Mouse (Mus musculus) hindbrain, embryonic 10.5 days (tissue): Measurements from ENCODE around the gene Ptpn1. TPM values are rescaled to one million over a fixed set of nuclear protein-coding genes. Genes with fewer than 3 reads are reported as not detected.

Experiments used
- DNase-seq: peaks from one replicate; pipeline ENCODE4 v3.0.0-alpha.2; 2017; ENCODE audit warnings: low spot score
- H3K27ac ChIP-seq: fragments of 300-500 bp; sonication (generic); 2 replicates; pipeline ENCODE4 v1.5.1; 2016; ENCODE audit warnings: mild to moderate bottlenecking, moderate library complexity
- H3K27me3 ChIP-seq: fragments of 300-500 bp; sonication (generic); 2 replicates; pipeline ENCODE4 v1.6.1; 2016; ENCODE audit warnings: mild to moderate bottlenecking; ENCODE audit not compliant: poor library complexity, insufficient read depth, severe bottlenecking
- H3K36me3 ChIP-seq: fragments of 300-500 bp; sonication (generic); 2 replicates; pipeline ENCODE4 v1.6.1; 2016; ENCODE audit warnings: mild to moderate bottlenecking, moderate library complexity
- H3K4me1 ChIP-seq: fragments of 300-500 bp; sonication (generic); replicated peaks from 2 replicates; pipeline ENCODE4 v1.6.1; 2016; ENCODE audit warnings: mild to moderate bottlenecking
- H3K4me3 ChIP-seq: fragments of 300-500 bp; sonication (generic); 2 replicates; pipeline ENCODE4 v1.5.1; 2016; ENCODE audit warnings: mild to moderate bottlenecking, moderate library complexity
- H3K9me3 ChIP-seq: fragments of 300-500 bp; sonication (generic); 2 replicates; pipeline ENCODE4 v1.6.1; 2016; ENCODE audit warnings: mild to moderate bottlenecking, moderate library complexity
- WGBS: fragments of 180-500 bp; shearing (Covaris S2); methylation state at CpG from one replicate; pipeline ENCODE4 v1.1.7; 2016; 5-methylcytosine and 5-hydroxymethylcytosine counted together
- polyA plus RNA-seq: library from polyadenylated mRNA; unstranded; fragments of >200 nt; fragmentation: Nextera tagmentation; extraction: Ambion mirVana; gene quantifications from 2 replicates; pipeline ENCODE4 v1.2.1, GENCODE M21; 2016

Ptpn1 gene
- 75.9 and 86.1 TPM in 2 replicates for polyA plus RNA-seq

DNA sequence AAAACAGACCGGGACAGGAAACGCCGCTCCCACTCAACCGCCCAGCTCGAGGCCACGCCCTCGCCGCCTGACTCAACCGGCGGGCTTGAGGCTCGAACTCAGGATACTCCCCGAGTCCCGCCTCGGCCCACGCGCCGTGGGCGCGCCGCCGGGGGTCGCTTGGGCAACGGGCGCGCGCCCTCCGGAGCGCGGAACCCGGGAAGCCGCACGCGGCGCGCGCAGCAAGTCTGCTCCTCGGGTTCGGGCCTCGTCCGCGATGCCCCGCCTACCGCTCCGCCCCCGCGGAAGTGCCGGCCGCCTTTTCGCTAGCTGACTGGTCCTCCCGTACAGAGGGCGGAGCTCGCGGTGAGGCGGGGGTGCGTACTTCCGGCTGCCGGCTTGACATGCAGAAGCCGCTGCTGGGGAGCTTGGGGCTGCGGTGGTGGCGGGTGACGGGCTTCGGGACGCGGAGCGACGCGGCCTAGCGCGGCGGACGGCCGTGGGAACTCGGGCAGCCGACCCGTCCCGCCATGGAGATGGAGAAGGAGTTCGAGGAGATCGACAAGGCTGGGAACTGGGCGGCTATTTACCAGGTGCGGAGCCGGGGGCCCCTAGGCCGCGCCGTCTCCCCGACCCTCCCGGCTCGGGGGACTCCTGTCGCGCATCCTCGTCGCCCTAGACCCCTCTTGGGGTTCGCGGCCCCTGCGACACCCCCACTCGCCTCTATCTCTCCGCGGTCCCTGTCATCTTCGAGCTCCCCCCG lies at the start of gene Ptpn1:
Gene Ptpn1, plus strand, starts transcription at position 73 of the 742 bp plus-strand sequence.
- H3K27me3 ChIP-seq: no peaks in the 10 kb centered on the region
- peaks cover 49% of the 10 kb centered on the region for H3K4me1 ChIP-seq
- peak within 1 kb of the TSS; percentile 92 for H3K27ac ChIP-seq
- no peaks in the 10 kb centered on the region for H3K9me3 ChIP-seq
- H3K4me3 ChIP-seq: peak within 1 kb of the TSS; percentile 89
- WGBS: under 1% methylated on average over 99 of the region's 99 CpGs
- DNase-seq: peak; percentile 97
- peaks cover 3% of the 10 kb centered on the region; the same call in 1 of the 2 replicates for H3K36me3 ChIP-seq

DNA sequence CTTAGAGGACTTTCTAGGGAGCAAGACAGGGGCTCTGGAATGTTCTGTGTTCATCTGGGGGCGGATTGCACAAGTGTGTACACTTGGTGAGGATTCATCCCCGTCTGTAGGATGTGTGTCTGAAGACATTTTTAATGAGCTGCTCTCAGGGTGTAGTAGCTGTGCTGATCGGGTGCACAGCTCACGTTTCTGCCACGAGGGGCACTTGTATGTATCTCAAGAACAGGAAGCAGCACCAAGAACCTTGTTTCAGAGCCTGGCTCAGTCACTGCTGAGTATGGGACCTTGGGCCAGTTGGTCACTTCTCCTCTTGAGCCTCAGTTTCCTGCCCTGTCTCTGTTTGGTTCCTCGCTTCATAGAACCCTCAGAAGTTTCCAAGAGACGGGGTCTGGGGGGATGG lies 45.4 kb upstream of the Ptpn1 start:
- H3K4me1 ChIP-seq: peaks cover 25% of the 10 kb centered on the region
- no peak overlapping the region for H3K27ac ChIP-seq
- H3K27me3 ChIP-seq: peaks cover 28% of the 10 kb centered on the region
- H3K9me3 ChIP-seq: peaks cover 2% of the 10 kb centered on the region; the same call in 1 of the 2 replicates
- no peaks in the 10 kb centered on the region for H3K36me3 ChIP-seq
- 74% methylated on average over 7 of the region's 7 CpGs for WGBS
- no peak overlapping the region for H3K4me3 ChIP-seq
- no peak for DNase-seq

DNA sequence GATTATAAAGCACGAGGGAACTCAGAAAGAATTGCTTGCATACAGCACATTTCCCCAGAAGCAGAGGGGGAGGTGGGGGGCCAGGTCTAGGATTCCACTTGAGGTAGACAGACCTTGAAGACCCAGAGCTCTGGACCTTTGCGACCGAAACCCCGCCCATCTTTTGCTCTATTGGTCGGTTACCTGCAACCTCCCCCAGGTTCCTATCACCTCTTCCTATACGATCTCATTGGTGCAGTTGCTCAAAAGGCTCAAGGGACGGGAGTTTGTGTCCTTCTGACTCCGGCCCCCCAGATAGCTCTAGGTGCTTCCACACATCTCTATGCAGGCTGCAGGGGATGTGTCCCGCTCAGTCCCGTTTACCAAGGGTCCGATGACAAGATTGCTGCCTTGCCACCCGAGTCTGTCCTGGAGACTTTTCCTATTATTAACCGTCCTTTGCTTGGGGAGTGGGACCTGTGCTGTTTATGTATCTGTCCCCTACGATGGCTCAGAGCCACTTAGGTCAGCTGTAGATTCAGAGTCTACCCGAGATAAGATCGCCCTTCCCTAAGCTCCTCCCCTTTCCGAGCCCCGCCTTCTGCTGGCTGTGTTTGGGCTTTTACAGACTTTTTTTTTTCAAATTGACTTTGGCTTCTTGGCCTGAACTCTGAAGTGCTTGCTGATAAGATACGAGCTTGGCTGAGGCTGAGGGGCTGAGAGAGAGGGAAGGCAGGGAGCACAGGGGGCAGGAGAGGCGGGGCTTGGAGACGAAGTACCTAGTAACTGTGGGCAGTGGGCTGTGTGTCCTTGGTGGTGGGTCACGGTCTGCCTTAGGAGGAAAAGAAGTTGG lies 44.1 kb upstream of the Ptpn1 start:
- Histone ChIP-seq H3K4me1 (peaks cover 31% of the 10 kb centered on the region), H3K27me3 (peaks cover 28% of the 10 kb centered on the region), H3K36me3 (no peaks in the 10 kb centered on the region), H3K27ac (no peak overlapping the region), H3K4me3 (peak overlapping the region; percentile 48), H3K9me3 (no peaks in the 10 kb centered on the region)
- WGBS: 9% methylated on average over 22 of the region's 22 CpGs
- DNase-seq: no peak

DNA sequence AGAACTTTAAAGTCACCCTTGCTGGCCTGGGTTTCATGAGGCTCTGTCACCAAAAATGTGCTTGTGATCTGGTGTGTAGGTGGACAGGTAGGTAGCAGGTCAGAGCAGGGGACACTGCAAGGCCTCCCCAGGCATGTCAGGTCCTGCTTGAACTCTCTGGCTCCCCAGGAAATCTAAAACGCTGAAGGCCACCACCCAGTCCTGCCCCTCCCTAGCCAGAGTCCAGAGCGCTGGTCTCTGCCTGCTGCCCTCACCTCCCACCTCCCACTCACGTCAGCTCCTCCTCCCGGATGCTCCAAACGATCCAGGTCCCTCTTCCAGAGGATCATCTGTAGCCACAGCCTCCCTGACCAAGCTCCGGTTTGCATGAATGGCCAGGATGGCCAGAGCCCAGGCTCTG lies 43.0 kb upstream of the Ptpn1 start:
- Histone ChIP-seq H3K36me3 (no peaks in the 10 kb centered on the region), H3K9me3 (no peaks in the 10 kb centered on the region), H3K27ac (no peak overlapping the region), H3K27me3 (peaks cover 39% of the 10 kb centered on the region), H3K4me3 (no peak overlapping the region), H3K4me1 (peaks cover 31% of the 10 kb centered on the region)
- 62% methylated on average over 6 of the region's 6 CpGs for WGBS
- no peak for DNase-seq

DNA sequence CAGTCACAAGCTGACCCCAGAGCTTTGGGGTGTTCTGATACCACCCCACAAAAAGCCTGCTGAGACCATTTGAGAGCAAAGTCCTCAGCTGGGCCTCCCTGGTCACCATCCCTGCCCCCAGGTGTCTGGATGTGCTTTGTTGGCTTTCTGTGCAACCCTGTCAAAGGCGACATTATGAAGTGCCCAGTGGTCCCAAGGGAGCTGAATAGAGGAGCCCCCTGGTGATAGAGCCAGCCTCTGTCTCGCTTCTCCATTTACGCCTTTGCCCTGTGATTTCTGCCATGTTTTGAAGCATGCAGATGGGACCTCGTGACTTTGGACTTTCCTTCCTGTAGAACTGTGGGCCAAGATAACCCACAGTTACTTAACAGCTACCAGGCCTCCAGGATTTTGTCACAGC lies 42.0 kb upstream of the Ptpn1 start:
- 70% methylated on average over 4 of the region's 4 CpGs for WGBS
- Histone ChIP-seq H3K27me3 (peaks cover 50% of the 10 kb centered on the region), H3K27ac (no peak overlapping the region), H3K4me3 (no peak overlapping the region), H3K9me3 (no peaks in the 10 kb centered on the region), H3K36me3 (no peaks in the 10 kb centered on the region), H3K4me1 (peaks cover 32% of the 10 kb centered on the region)
- DNase-seq: no peak

DNA sequence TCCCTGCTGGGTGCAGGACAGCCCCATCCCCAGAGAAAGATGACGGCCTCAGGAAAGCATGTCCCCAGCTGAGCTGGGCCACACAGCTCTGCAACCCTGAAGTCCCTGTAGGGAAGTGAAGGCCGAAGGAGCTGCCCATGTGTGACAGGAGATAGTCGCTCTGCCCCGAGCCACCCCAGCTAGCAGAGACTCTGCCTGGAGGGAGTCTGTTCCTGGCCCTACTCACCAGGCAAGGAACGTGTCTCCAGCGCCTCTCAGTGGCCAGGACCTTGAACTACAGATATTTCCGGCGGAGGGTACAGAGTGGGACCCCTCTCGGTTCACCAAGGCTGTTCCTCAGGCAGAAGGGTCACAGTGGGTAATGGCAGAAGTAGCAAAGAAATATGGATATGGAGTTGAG lies 39.9 kb upstream of the Ptpn1 start:
- WGBS: 10% methylated on average over 9 of the region's 9 CpGs
- no peaks in the 10 kb centered on the region for H3K36me3 ChIP-seq
- no peaks in the 10 kb centered on the region for H3K9me3 ChIP-seq
- DNase-seq: peak; percentile 78
- H3K27ac ChIP-seq: no peak overlapping the region
- no peak overlapping the region for H3K4me3 ChIP-seq
- H3K27me3 ChIP-seq: peaks cover 61% of the 10 kb centered on the region
- peaks cover 36% of the 10 kb centered on the region for H3K4me1 ChIP-seq

DNA sequence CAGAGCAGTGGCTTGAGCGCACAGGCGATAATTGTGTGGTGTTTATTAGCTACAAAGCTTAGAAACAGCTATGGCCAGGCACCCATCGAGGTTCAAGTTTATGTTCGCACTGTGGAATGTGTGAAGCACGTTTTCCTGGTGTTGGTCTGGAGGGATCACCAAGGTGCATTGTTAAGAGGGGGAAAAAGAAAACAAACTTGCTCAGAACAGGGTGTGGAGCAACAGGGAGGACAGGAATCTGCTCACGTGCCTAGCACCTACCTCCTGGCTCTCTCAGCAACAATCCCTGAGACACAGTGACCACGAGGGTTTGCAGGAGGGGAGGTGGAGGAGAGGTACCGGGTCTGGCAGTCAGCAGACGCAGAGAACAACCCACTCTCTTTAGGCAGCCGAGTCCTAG lies 38.2 kb upstream of the Ptpn1 start:
- Histone ChIP-seq H3K4me1 (peaks cover 20% of the 10 kb centered on the region), H3K27me3 (peaks cover 51% of the 10 kb centered on the region), H3K27ac (no peak overlapping the region), H3K4me3 (no peak overlapping the region), H3K36me3 (no peaks in the 10 kb centered on the region), H3K9me3 (no peaks in the 10 kb centered on the region)
- WGBS: 69% methylated on average over 10 of the region's 10 CpGs
- no peak for DNase-seq

DNA sequence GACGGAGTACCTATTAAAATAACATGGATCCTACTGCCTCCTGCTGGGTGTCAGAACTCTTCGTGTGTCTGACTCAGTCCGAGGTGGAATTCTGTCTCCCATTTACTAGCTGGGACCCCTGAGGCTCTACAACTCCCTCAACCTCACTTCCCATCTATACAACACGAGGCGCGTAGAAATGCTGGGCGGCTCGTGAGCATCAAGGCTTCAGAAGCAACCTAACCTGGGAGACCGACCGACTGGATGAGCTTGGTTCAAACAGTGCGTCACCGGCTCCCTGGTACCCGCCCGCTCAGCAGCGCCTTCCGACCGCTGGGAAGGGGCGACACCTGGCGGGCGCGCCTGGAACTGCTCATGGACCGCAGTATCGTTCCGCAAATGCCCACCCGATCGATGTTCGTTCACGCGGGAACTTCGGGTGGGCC lies 36.9 kb upstream of the Ptpn1 start:
- Histone ChIP-seq H3K27me3 (peaks cover 46% of the 10 kb centered on the region), H3K36me3 (no peaks in the 10 kb centered on the region), H3K27ac (no peak overlapping the region), H3K9me3 (no peaks in the 10 kb centered on the region), H3K4me1 (peaks cover 20% of the 10 kb centered on the region), H3K4me3 (peak overlapping the region; percentile 35)
- peak; percentile 86 for DNase-seq
- WGBS: 1% methylated on average over 30 of the region's 30 CpGs

DNA sequence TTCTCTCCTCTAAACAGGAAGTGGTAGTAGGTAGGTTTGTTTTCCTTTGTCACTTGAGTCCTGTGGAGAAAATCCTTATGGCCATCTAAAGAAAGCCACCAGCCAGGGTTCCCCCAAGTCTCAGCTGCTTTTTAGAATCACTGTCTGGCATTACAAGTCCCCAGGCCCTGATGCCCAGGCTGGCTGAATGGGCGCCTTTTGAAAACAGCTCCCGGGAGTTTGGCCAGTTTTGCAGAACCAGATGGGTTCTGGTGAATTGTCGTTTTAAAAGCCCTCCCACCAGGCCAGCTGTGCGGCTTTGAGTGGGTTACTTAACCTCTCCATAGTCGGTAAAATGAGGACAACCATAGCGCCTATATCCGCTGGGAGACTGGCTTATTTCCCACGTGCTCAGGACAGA lies 34.0 kb upstream of the Ptpn1 start:
- Histone ChIP-seq H3K4me1 (peaks cover 19% of the 10 kb centered on the region), H3K27ac (no peak overlapping the region), H3K36me3 (no peaks in the 10 kb centered on the region), H3K9me3 (no peaks in the 10 kb centered on the region), H3K4me3 (no peak overlapping the region), H3K27me3 (peaks cover 56% of the 10 kb centered on the region)
- WGBS: 77% methylated on average over 8 of the region's 8 CpGs
- DNase-seq: no peak

DNA sequence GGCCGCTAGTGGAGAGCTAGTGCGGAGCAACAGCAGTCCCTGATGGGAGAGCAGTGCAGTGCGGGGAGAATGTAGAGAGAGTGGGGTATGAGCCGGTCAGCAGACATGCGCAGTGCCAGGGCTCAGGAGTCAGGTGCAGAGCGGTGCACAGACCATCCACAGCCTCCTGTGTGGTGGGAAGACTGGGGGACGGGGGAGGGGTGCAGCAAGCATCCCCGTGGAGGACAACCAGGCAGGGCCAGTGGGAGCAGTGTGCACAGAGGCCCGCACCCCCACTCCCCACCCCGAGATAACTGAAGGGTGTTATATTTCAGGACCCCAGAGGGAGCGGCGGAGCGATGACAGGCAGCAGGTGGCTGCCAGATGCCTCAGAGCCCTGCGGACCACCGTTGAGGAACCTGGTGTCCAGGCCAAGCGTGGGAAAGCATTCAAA lies 31.9 kb upstream of the Ptpn1 start:
- H3K4me3 ChIP-seq: no peak overlapping the region
- WGBS: 29% methylated on average over 16 of the region's 16 CpGs
- H3K36me3 ChIP-seq: no peaks in the 10 kb centered on the region
- no peak overlapping the region for H3K27ac ChIP-seq
- peaks cover 17% of the 10 kb centered on the region for H3K4me1 ChIP-seq
- peak; percentile 45 for DNase-seq
- H3K9me3 ChIP-seq: no peaks in the 10 kb centered on the region
- peaks cover 41% of the 10 kb centered on the region for H3K27me3 ChIP-seq

DNA sequence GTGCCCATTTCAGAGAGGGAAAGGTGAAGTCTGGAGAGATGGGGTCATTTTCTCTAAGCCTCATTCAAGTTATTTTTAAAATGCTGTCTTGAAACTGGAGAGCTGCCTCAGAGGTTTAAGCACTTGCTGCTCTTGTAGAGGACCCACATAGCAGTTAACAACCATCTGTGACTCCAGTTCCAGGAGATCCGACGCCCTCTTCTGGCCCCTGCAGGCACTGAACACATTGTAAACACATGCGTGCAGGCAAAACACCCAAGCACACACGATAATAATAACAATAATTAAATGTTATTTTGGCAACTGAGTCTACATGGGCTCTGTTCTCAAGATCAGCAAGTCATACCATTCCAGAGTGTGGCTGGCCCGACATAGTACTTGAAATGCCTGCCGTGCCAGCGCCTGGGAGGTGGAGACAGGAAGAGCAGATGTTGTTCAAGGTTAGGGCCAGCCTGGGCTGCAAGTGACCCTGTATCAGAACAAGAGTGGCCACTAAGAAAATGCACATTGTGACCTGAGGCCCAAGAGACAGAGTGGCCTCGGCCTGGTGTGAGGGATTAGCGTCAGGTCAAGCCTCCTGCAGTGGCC lies 29.6 kb upstream of the Ptpn1 start:
- 72% methylated on average over 9 of the region's 9 CpGs for WGBS
- H3K4me1 ChIP-seq: peaks cover 12% of the 10 kb centered on the region
- H3K36me3 ChIP-seq: no peaks in the 10 kb centered on the region
- no peaks in the 10 kb centered on the region for H3K9me3 ChIP-seq
- no peak for DNase-seq
- H3K27me3 ChIP-seq: peaks cover 20% of the 10 kb centered on the region
- no peak overlapping the region for H3K4me3 ChIP-seq
- no peak overlapping the region for H3K27ac ChIP-seq

DNA sequence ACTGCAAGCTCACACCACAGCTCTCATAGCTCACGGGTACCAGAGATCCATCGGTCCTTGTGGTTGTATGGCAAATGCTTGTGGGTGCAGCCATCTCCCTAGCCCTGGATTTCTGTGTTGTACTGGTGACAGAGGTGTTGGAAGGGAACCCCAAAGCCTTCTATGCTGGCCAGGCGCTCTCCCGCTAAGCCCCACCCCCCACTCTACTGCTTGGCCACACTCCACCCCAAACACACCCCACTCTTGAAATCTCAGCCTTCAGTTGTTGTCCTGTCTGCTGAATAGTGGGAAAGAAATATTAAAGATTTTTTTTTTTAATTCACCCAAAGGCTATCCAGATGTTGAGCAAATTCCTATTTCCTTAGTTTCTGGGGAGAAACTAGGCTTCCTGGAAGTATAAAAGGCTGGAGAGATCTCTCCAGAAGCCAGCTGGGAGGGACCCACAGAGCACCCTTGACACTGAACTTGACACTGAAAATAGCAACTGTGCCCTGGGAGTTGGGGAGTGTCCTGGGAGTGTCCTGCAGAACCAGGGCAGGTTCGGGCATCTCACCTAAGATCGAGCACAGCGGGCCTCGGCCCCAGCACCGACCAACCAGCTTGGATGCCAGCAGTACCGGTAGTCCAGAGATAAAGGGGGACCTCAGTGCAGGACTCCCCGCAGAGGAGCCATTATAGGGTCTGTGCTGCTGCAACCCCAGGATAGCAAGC lies 28.5 kb upstream of the Ptpn1 start:
- 86% methylated on average over 11 of the region's 11 CpGs for WGBS
- peaks cover 12% of the 10 kb centered on the region for H3K4me1 ChIP-seq
- no peak overlapping the region for H3K27ac ChIP-seq
- no peaks in the 10 kb centered on the region for H3K36me3 ChIP-seq
- peaks cover 17% of the 10 kb centered on the region for H3K27me3 ChIP-seq
- H3K9me3 ChIP-seq: no peaks in the 10 kb centered on the region
- H3K4me3 ChIP-seq: no peak overlapping the region
- DNase-seq: no peak
